Mouse (Mus musculus) lung, embryonic 14.5 days (tissue): ENCODE measurements at regions not wholly inside any gene's neighbourhood (a gene's known extent, or its start where the extent isn't known, plus 50 kb on each side); places are given as distances from the start of the nearest gene placed in this dataset.

Experiments used
- ATAC-seq: fragments of 200-750 bp; cut with Nextera tagmentation; 2 replicates; pipeline ENCODE4 v1.8.0; 2017; ENCODE audit warnings: mild to moderate bottlenecking, moderate TSS enrichment, moderate library complexity; ENCODE audit not compliant: insufficient read depth
- DNase-seq: peaks from one replicate; pipeline ENCODE4 v3.0.0-alpha.2; 2015
- H3K27ac ChIP-seq: fragments of 300-500 bp; sonication (generic); 2 replicates; pipeline ENCODE4 v1.5.1; 2014; ENCODE audit warnings: low read depth, mild to moderate bottlenecking, moderate library complexity
- H3K27me3 ChIP-seq: fragments of 300-500 bp; sonication (generic); 2 replicates; pipeline ENCODE4 v1.6.1; 2014; ENCODE audit warnings: low read length, control low read depth; ENCODE audit not compliant: insufficient read depth
- H3K36me3 ChIP-seq: fragments of 300-500 bp; sonication (generic); 2 replicates; pipeline ENCODE4 v1.6.1; 2014; ENCODE audit warnings: control low read depth; ENCODE audit not compliant: insufficient read depth
- H3K4me1 ChIP-seq: fragments of 300-500 bp; sonication (generic); 2 replicates; pipeline ENCODE4 v1.6.1; 2014; ENCODE audit warnings: antibody characterized with exemption, control low read depth; ENCODE audit not compliant: insufficient read depth
- H3K4me2 ChIP-seq: fragments of 300-500 bp; sonication (generic); 2 replicates; pipeline ENCODE4 v1.6.1; 2014; ENCODE audit warnings: mild to moderate bottlenecking
- H3K4me3 ChIP-seq: fragments of 300-500 bp; sonication (generic); 2 replicates; pipeline ENCODE4 v1.5.1; 2014; ENCODE audit warnings: low read depth, low read length
- H3K9ac ChIP-seq: fragments of 300-500 bp; sonication (generic); 2 replicates; pipeline ENCODE4 v1.6.1; 2014
- H3K9me3 ChIP-seq: fragments of 300-500 bp; sonication (generic); 2 replicates; pipeline ENCODE4 v1.6.1; 2016; ENCODE audit warnings: low read depth, low read length, control low read depth
- CTCF ChIP-seq: IDR thresholded peaks from 2 replicates; pipeline ENCODE4 v1.5.1; 2016; ENCODE audit warnings: antibody characterized with exemption, low read depth
- WGBS: fragments of 180-500 bp; shearing (Covaris S2); extraction: QIAGEN DNeasy Blood & Tissue Kit; methylation state at CpG from one replicate; pipeline ENCODE4 v1.1.7; 2014; 5-methylcytosine and 5-hydroxymethylcytosine counted together

- Histone ChIP-seq H3K27ac (no peak overlapping the region), H3K4me3 (no peak overlapping the region), H3K4me2 (no peak overlapping the region), H3K27me3 (no peaks in the 10 kb centered on the region), H3K9me3 (no peaks in the 10 kb centered on the region), H3K4me1 (no peaks in the 10 kb centered on the region), H3K9ac (no peak overlapping the region), H3K36me3 (no peaks in the 10 kb centered on the region)
- ATAC-seq, result no peak
- DNase-seq, result peak; percentile 6
- TF ChIP-seq CTCF, result no peak
- 61% methylated on average over 7 of the region's 7 CpGs for WGBS
Measured at GRCm38 (mm10) chr12:107221276-107221970, 267.0 kb upstream of the 3110018I06Rik start.

GRCm38 (mm10) chr12:107222106-107222505 is 266.3 kb upstream of the 3110018I06Rik start:
- WGBS, result 51% methylated on average over 7 of the region's 7 CpGs
- Histone ChIP-seq H3K4me3 (no peak overlapping the region), H3K36me3 (no peaks in the 10 kb centered on the region), H3K27ac (no peak overlapping the region), H3K9me3 (0 out of 2 replicates have a peak, but pooled peaks cover 2% of the 10 kb centered on the region), H3K4me1 (no peaks in the 10 kb centered on the region), H3K27me3 (no peaks in the 10 kb centered on the region), H3K4me2 (no peak overlapping the region), H3K9ac (no peak overlapping the region)
- no peak for DNase-seq
- no peak for TF ChIP-seq CTCF
- ATAC-seq, result no peak

DNA sequence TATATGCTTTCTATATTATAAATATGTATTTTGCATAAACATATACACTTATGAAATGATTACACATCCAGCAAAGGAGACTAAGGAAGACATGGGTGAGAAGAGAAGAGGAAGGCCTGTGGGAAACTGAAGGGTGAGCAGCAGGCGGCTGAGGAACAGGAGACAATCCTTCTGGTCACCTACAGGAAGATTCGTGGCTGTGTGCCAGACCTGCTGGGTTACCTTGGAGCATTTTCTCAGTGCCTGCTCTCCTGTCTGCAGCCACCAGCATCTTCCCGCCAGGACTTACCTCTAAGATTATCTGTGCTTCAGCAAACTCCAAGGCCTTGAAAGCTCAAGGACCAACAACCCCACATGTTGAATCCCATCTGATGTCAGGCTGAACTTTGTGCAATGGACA is 258.3 kb upstream of the 3110018I06Rik start:
- H3K4me3 ChIP-seq, result no peak overlapping the region
- H3K27ac ChIP-seq, result no peak overlapping the region
- no peak for TF ChIP-seq CTCF
- H3K9ac ChIP-seq, result no peak overlapping the region
- no peak overlapping the region for H3K4me2 ChIP-seq
- H3K9me3 ChIP-seq, result 0 out of 2 replicates have a peak, but pooled peaks cover 3% of the 10 kb centered on the region
- H3K27me3 ChIP-seq, result no peaks in the 10 kb centered on the region
- no peaks in the 10 kb centered on the region for H3K36me3 ChIP-seq
- DNase-seq (no peak), ATAC-seq (no peak)
- WGBS, result 71% methylated on average over 3 of the region's 3 CpGs
- no peaks in the 10 kb centered on the region for H3K4me1 ChIP-seq

- H3K9me3 ChIP-seq, result 0 out of 2 replicates have a peak, but pooled peaks cover 3% of the 10 kb centered on the region
- DNase-seq (no peak), ATAC-seq (no peak)
- no peak overlapping the region for H3K9ac ChIP-seq
- TF ChIP-seq CTCF, result no peak
- no peaks in the 10 kb centered on the region for H3K27me3 ChIP-seq
- no peak overlapping the region for H3K4me2 ChIP-seq
- no peak overlapping the region for H3K27ac ChIP-seq
- no peaks in the 10 kb centered on the region for H3K4me1 ChIP-seq
- H3K36me3 ChIP-seq, result no peaks in the 10 kb centered on the region
- no peak overlapping the region for H3K4me3 ChIP-seq
- WGBS, result 21% methylated on average over 1 of the region's 1 CpGs
Measured at GRCm38 (mm10) chr12:107231629-107232028, 256.8 kb upstream of the 3110018I06Rik start.

- peak; percentile 66; the same call in 1 of the 2 replicates for ATAC-seq
- 43% methylated on average over 9 of the region's 9 CpGs for WGBS
- Histone ChIP-seq H3K4me2 (no peak overlapping the region), H3K9me3 (no peaks in the 10 kb centered on the region), H3K4me3 (no peak overlapping the region), H3K36me3 (no peaks in the 10 kb centered on the region), H3K9ac (no peak overlapping the region), H3K4me1 (peaks cover 14% of the 10 kb centered on the region), H3K27me3 (no peaks in the 10 kb centered on the region), H3K27ac (no peak overlapping the region)
- TF ChIP-seq CTCF, result no peak
- peak; percentile 87 for DNase-seq
Measured at GRCm38 (mm10) chr12:107250747-107251470, 237.5 kb upstream of the 3110018I06Rik start.

DNA sequence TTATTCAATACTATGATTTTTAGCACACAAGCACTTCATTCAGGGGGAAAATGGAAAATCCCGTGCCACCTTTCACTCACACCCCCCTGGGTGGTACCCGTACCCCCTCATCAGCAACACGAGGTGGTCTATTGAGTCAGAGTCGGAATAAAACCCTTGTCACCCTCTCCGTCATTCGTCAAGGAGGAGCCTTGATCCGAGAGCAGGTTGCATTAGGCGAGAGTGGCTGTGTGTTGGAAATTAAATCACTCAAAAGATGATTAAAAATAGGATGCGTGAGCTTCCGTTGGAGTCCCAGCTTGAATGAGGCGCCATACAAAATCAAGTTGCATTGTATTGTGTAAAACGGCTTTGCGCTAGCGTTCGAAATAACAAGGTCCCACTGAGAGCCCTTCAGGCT is 236.5 kb upstream of the 3110018I06Rik start:
- no peak overlapping the region for H3K4me3 ChIP-seq
- 77% methylated on average over 15 of the region's 15 CpGs for WGBS
- H3K36me3 ChIP-seq, result no peaks in the 10 kb centered on the region
- H3K9me3 ChIP-seq, result no peaks in the 10 kb centered on the region
- no peak for DNase-seq
- H3K9ac ChIP-seq, result no peak overlapping the region
- no peak overlapping the region for H3K27ac ChIP-seq
- ATAC-seq, result no peak
- H3K27me3 ChIP-seq, result no peaks in the 10 kb centered on the region
- peaks cover 14% of the 10 kb centered on the region for H3K4me1 ChIP-seq
- TF ChIP-seq CTCF, result no peak
- no peak overlapping the region for H3K4me2 ChIP-seq

GRCm38 (mm10) chr12:107262076-107262475 is 226.4 kb upstream of the 3110018I06Rik start:
- DNase-seq (no peak), ATAC-seq (peak; percentile 38; the same call in 1 of the 2 replicates)
- Histone ChIP-seq H3K27me3 (no peaks in the 10 kb centered on the region), H3K9ac (no peak overlapping the region), H3K27ac (no peak overlapping the region), H3K36me3 (no peaks in the 10 kb centered on the region), H3K4me1 (no peaks in the 10 kb centered on the region), H3K9me3 (no peaks in the 10 kb centered on the region), H3K4me2 (no peak overlapping the region), H3K4me3 (no peak overlapping the region)
- 67% methylated on average over 5 of the region's 5 CpGs for whole genome bisulfite sequencing
- TF ChIP-seq CTCF, result no peak
